Mouse (Mus musculus) liver, embryonic 12.5 days (tissue): ENCODE results near the gene Vps13c. TPM values are rescaled to one million over a fixed set of nuclear protein-coding genes. Genes with fewer than 3 reads are reported as not detected.

Source experiments
- ATAC-seq: fragments of 200-750 bp; cut with Nextera tagmentation; 2 replicates; pipeline ENCODE4 v1.8.0; 2017; ENCODE audit warnings: moderate number of reproducible peaks, mild to moderate bottlenecking, moderate library complexity
- H3K27ac ChIP-seq: fragments of 300-500 bp; sonication (generic); 2 replicates; pipeline ENCODE4 v1.5.1; 2016; ENCODE audit warnings: mild to moderate bottlenecking
- H3K27me3 ChIP-seq: fragments of 300-500 bp; sonication (generic); replicated peaks from 2 replicates; pipeline ENCODE4 v1.6.1; 2016; ENCODE audit warnings: mild to moderate bottlenecking, moderate library complexity
- H3K36me3 ChIP-seq: fragments of 300-500 bp; sonication (generic); 2 replicates; pipeline ENCODE4 v1.6.1; 2016; ENCODE audit warnings: mild to moderate bottlenecking, moderate library complexity
- H3K4me1 ChIP-seq: fragments of 300-500 bp; sonication (generic); 2 replicates; pipeline ENCODE4 v1.6.1; 2016
- H3K4me2 ChIP-seq: fragments of 300-500 bp; sonication (generic); 2 replicates; pipeline ENCODE4 v1.6.1; 2016; ENCODE audit warnings: mild to moderate bottlenecking, moderate library complexity
- H3K4me3 ChIP-seq: fragments of 300-500 bp; sonication (generic); 2 replicates; pipeline ENCODE4 v1.5.1; 2016; ENCODE audit warnings: mild to moderate bottlenecking, moderate library complexity
- H3K9ac ChIP-seq: fragments of 300-500 bp; sonication (generic); 2 replicates; pipeline ENCODE4 v1.6.1; 2016; ENCODE audit warnings: mild to moderate bottlenecking, moderate library complexity
- H3K9me3 ChIP-seq: fragments of 300-500 bp; sonication (generic); replicated peaks from 2 replicates; pipeline ENCODE4 v1.6.1; 2016; ENCODE audit warnings: mild to moderate bottlenecking, moderate library complexity
- whole genome bisulfite sequencing: fragments of 180-500 bp; shearing (Covaris S2); methylation state at CpG from one replicate; pipeline ENCODE4 v1.1.7; 2016; ENCODE audit not compliant: insufficient replicate concordance; 5-methylcytosine and 5-hydroxymethylcytosine counted together
- polyA plus RNA-seq: library from polyadenylated mRNA; unstranded; fragments of >200 nt; fragmentation: Nextera tagmentation; extraction: Ambion mirVana; gene quantifications from 2 replicates; pipeline ENCODE4 v1.2.1, GENCODE M21; 2016

The Vps13c gene
- polyA plus RNA-seq, 1 experiment from 2014 or later, result 9.7 TPM

DNA sequence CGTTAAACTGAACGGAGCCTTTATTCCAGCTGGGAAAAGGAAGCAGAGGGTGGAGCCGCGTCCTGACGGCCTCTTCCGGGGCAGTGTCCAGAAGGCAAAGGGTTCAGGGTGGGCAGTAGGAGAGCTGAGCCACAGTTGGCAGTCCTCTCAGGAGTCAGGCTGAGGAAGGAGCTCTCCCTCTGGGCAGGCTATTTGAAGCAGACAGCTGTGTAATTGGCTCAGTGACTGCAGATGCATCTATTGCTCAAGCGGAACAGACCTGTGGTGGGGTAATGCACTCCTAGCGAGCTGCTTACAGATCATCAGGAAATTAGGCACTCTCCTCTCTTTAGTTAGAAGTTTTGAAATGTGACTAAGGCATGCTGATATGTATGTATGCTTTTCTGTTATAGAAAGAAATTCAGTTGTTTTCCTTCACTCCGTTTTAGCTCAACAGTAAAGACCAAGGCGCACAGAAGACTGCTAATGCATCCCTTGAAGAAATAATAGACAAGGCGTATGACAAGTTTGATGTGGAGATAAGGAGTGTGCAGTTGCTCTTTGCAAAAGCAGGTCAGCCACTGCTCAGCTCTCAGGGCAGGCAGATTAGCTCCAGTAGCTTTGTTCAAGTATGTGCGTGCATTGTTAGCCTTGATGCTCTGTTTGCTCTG is 56.6 kb downstream of the Vps13c start:
- no peak overlapping the region for H3K27ac ChIP-seq
- no peaks in the 10 kb centered on the region for H3K27me3 ChIP-seq
- no peak overlapping the region for H3K4me2 ChIP-seq
- H3K9ac ChIP-seq, result no peak overlapping the region
- H3K4me3 ChIP-seq, result no peak overlapping the region
- 0 out of 2 replicates have a peak, but pooled peaks cover 5% of the 10 kb centered on the region for H3K4me1 ChIP-seq
- no peak for ATAC-seq
- 87% methylated on average over 12 of the region's 12 CpGs for WGBS
- no peaks in the 10 kb centered on the region for H3K9me3 ChIP-seq
- peaks cover 85% of the 10 kb centered on the region for H3K36me3 ChIP-seq

DNA sequence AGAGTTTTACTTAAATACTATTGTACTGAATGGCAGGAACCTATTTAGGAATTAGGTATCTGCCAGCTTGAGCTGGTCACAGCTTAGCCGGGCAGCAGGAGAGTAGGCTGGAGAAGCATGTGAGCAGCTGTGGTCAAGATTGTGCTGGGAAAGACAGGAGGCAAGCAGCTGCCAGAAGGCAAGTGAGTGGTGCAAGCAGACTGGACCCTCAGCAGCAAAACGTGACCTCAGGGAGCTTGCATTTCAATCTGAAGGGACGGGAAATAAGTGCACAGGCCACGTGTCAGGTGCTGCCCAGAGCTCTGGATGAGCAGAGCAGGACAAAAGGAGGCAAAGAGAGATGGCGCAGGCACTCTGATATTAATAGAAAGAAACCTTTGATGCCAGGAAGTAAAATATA is 60.2 kb downstream of the Vps13c start:
- Histone ChIP-seq H3K4me1 (no peaks in the 10 kb centered on the region), H3K9ac (no peak overlapping the region), H3K27ac (no peak overlapping the region), H3K4me2 (no peak overlapping the region), H3K9me3 (no peaks in the 10 kb centered on the region), H3K4me3 (no peak overlapping the region), H3K27me3 (no peaks in the 10 kb centered on the region), H3K36me3 (peaks cover 82% of the 10 kb centered on the region)
- WGBS, result 85% methylated on average over 5 of the region's 5 CpGs
- ATAC-seq, result no peak

- H3K27ac ChIP-seq, result no peak overlapping the region
- peaks cover 87% of the 10 kb centered on the region for H3K36me3 ChIP-seq
- H3K9ac ChIP-seq, result no peak overlapping the region
- no peaks in the 10 kb centered on the region for H3K27me3 ChIP-seq
- no peak overlapping the region for H3K4me3 ChIP-seq
- no peaks in the 10 kb centered on the region for H3K9me3 ChIP-seq
- no peaks in the 10 kb centered on the region for H3K4me1 ChIP-seq
- no peak for ATAC-seq
- H3K4me2 ChIP-seq, result no peak overlapping the region
- WGBS, result 85% methylated on average over 6 of the region's 6 CpGs
These were observed 64.2 kb downstream of the Vps13c start for GRCm38 (mm10) chr9:67904355-67904754.

- no peaks in the 10 kb centered on the region for H3K27me3 ChIP-seq
- H3K27ac ChIP-seq, result no peak overlapping the region
- no peak for ATAC-seq
- H3K4me1 ChIP-seq, result no peaks in the 10 kb centered on the region
- H3K36me3 ChIP-seq, result peaks cover 95% of the 10 kb centered on the region
- no peak overlapping the region for H3K9ac ChIP-seq
- WGBS, result 75% methylated on average over 2 of the region's 2 CpGs
- H3K4me3 ChIP-seq, result no peak overlapping the region
- H3K9me3 ChIP-seq, result no peaks in the 10 kb centered on the region
- H3K4me2 ChIP-seq, result no peak overlapping the region
These were observed 65.3 kb downstream of the Vps13c start for GRCm38 (mm10) chr9:67905541-67905940.

DNA sequence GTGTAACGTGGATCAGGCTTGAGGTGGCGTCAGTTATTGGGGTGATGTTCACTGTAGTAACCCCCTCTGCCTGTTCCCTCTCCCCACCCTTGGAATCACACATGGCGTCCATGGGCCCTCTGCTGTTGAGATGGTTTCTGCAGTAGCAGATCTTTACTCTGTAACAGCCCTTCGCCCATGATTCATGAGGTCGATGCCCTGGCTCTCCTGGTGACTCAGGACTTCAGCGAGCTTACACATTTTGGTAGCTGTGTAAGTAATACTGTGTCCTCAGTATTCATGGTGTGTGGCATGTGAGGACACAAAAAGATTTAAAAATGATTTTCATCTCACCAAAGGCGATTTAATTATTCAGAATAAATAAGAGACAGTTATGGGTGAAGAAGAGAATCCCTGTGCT is 74.5 kb downstream of the Vps13c start:
- no peak for ATAC-seq
- Histone ChIP-seq H3K4me3 (no peak overlapping the region), H3K9ac (no peak overlapping the region), H3K36me3 (peaks cover 90% of the 10 kb centered on the region), H3K4me2 (no peak overlapping the region), H3K9me3 (no peaks in the 10 kb centered on the region), H3K27me3 (no peaks in the 10 kb centered on the region), H3K27ac (no peak overlapping the region), H3K4me1 (no peaks in the 10 kb centered on the region)
- WGBS, result 82% methylated on average over 7 of the region's 7 CpGs

GRCm38 (mm10) chr9:67922350-67922749 is 82.2 kb downstream of the Vps13c start:
- H3K4me2 ChIP-seq, result no peak overlapping the region
- no peaks in the 10 kb centered on the region for H3K27me3 ChIP-seq
- no peak overlapping the region for H3K4me3 ChIP-seq
- no peak overlapping the region for H3K9ac ChIP-seq
- no peaks in the 10 kb centered on the region for H3K4me1 ChIP-seq
- no peak for ATAC-seq
- H3K9me3 ChIP-seq, result no peaks in the 10 kb centered on the region
- WGBS, result 89% methylated on average over 5 of the region's 5 CpGs
- H3K36me3 ChIP-seq, result peaks cover 86% of the 10 kb centered on the region
- H3K27ac ChIP-seq, result no peak overlapping the region

GRCm38 (mm10) chr9:67930629-67931028 is 90.4 kb downstream of the Vps13c start:
- Histone ChIP-seq H3K36me3 (peaks cover 90% of the 10 kb centered on the region), H3K4me2 (no peak overlapping the region), H3K9me3 (no peaks in the 10 kb centered on the region), H3K4me3 (no peak overlapping the region), H3K9ac (no peak overlapping the region), H3K27ac (no peak overlapping the region), H3K27me3 (no peaks in the 10 kb centered on the region), H3K4me1 (no peaks in the 10 kb centered on the region)
- no peak for ATAC-seq
- WGBS, result 83% methylated on average over 7 of the region's 7 CpGs

- H3K27me3 ChIP-seq, result no peaks in the 10 kb centered on the region
- H3K36me3 ChIP-seq, result peaks cover 91% of the 10 kb centered on the region
- H3K9me3 ChIP-seq, result no peaks in the 10 kb centered on the region
- no peak overlapping the region for H3K27ac ChIP-seq
- 0 out of 2 replicates have a peak, but pooled peaks cover 7% of the 10 kb centered on the region for H3K4me1 ChIP-seq
- H3K9ac ChIP-seq, result no peak overlapping the region
- no peak overlapping the region for H3K4me3 ChIP-seq
- no peak for ATAC-seq
- 78% methylated on average over 2 of the region's 2 CpGs for WGBS
- H3K4me2 ChIP-seq, result no peak overlapping the region
These were observed 97.1 kb downstream of the Vps13c start for GRCm38 (mm10) chr9:67937286-67937685.

DNA sequence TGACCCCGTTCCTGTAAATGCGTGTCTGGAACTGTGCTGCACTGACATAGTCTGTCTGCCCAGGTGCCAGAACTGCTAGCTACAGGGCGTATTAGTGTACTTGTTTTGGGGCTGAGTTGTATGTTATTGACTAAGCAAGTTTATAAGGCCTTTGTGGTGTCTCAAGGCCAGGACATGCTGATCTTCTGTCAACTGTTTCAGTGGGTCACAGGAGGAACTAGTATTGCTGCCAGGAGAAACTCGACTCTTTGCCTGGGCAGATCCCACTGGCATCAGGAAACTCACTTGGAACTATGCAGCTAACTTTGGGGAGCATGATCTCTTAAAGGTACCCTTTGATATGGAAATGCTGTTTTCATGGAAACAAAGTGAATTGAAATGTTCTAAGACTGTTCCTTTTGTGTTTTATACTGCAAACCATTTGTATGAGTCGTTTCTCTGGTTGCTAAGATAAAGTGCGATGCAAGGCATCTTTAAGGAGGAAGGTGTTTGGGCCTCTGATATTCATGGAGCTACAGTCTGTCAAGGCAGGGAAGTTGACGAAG is 115.3 kb downstream of the Vps13c start:
- no peak overlapping the region for H3K9ac ChIP-seq
- H3K27me3 ChIP-seq, result no peaks in the 10 kb centered on the region
- no peaks in the 10 kb centered on the region for H3K4me1 ChIP-seq
- WGBS, result 85% methylated on average over 7 of the region's 7 CpGs
- H3K9me3 ChIP-seq, result no peaks in the 10 kb centered on the region
- no peak overlapping the region for H3K27ac ChIP-seq
- H3K36me3 ChIP-seq, result peaks cover 98% of the 10 kb centered on the region
- no peak overlapping the region for H3K4me2 ChIP-seq
- H3K4me3 ChIP-seq, result no peak overlapping the region
- ATAC-seq, result no peak

DNA sequence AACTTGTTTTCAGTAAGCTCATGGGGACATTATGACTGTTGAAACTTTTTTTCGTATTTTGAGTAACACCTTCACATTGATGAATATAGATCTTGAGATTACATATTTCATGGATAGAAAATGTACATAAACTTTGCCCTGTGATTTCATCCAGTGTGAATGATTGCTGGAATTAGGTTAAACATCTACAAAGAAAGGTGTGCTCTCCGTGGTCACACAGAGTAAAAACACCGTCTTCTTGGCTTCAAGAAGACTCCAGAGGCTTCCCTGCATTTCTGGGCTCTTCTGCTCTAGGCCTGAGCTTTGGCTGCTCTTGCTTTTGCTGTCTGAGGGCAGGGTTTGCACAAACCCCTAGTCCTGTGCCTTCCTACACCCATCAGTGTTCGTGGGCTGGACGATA is 121.8 kb downstream of the Vps13c start:
- no peak for ATAC-seq
- H3K4me2 ChIP-seq, result no peak overlapping the region
- H3K9ac ChIP-seq, result no peak overlapping the region
- H3K9me3 ChIP-seq, result no peaks in the 10 kb centered on the region
- no peak overlapping the region for H3K27ac ChIP-seq
- no peaks in the 10 kb centered on the region for H3K27me3 ChIP-seq
- no peaks in the 10 kb centered on the region for H3K4me1 ChIP-seq
- 92% methylated on average over 5 of the region's 5 CpGs for WGBS
- no peak overlapping the region for H3K4me3 ChIP-seq
- peaks cover 93% of the 10 kb centered on the region for H3K36me3 ChIP-seq

- no peak for ATAC-seq
- WGBS, result 80% methylated on average over 14 of the region's 14 CpGs
- Histone ChIP-seq H3K27ac (no peak overlapping the region), H3K4me3 (no peak overlapping the region), H3K36me3 (peaks cover 91% of the 10 kb centered on the region), H3K4me2 (no peak overlapping the region), H3K4me1 (no peaks in the 10 kb centered on the region), H3K27me3 (no peaks in the 10 kb centered on the region), H3K9ac (no peak overlapping the region), H3K9me3 (no peaks in the 10 kb centered on the region)
These were observed 125.7 kb downstream of the Vps13c start for GRCm38 (mm10) chr9:67965889-67966288.

DNA sequence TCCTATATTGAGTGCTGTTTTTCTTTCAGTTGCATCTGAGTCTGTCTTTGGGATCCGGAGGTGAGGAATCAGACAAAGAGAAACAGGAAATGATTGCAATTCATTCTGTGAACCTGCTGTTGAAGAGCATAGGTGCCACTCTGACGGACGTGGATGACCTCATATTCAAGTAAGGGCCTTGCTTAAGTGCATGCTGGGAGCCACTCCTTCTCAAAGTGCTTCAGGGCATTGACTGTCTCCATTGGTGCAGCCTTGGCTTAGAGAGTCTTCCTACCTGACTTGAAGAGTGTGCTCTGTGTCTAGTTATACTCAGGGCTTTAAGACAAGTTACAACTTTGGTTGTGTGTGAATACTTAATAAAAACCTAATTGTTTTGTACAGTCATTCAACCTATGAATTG is 126.8 kb downstream of the Vps13c start:
- no peak for ATAC-seq
- WGBS, result 76% methylated on average over 3 of the region's 3 CpGs

DNA sequence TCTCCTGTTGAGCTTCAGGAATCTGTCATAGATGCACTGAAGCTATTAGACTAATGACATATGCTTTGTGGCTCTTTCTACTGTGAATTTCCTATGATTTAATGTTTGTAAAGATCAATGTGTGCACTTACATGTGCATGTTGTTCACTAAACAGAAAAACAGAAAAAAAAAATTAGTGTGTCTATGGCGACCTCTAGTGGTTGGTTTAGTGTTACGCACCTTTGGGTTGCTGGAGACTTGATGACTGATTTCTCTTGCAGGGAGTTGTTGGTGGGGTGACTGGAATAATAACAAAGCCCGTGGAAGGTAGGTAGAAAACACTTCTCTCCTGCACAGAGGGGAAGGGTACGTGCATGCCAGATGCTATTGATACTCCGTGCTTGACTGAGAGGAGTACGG is 133.3 kb downstream of the Vps13c start:
- ATAC-seq, result no peak
- H3K4me3 ChIP-seq, result no peak overlapping the region
- no peak overlapping the region for H3K9ac ChIP-seq
- H3K27me3 ChIP-seq, result no peaks in the 10 kb centered on the region
- H3K4me1 ChIP-seq, result no peaks in the 10 kb centered on the region
- H3K4me2 ChIP-seq, result no peak overlapping the region
- H3K27ac ChIP-seq, result no peak overlapping the region
- 43% methylated on average over 6 of the region's 6 CpGs for WGBS
- peaks cover 72% of the 10 kb centered on the region for H3K36me3 ChIP-seq
- no peaks in the 10 kb centered on the region for H3K9me3 ChIP-seq

More for the DNA sequence above, 126.8 kb downstream of the Vps13c start:
- Histone ChIP-seq H3K27ac (no peak overlapping the region), H3K4me3 (no peak overlapping the region), H3K4me1 (no peaks in the 10 kb centered on the region), H3K9ac (no peak overlapping the region), H3K36me3 (peaks cover 91% of the 10 kb centered on the region), H3K9me3 (no peaks in the 10 kb centered on the region), H3K27me3 (no peaks in the 10 kb centered on the region), H3K4me2 (no peak overlapping the region)
